In genomic region chr2:42458534-42458933, GRCm38 (mm10) we compare ENCODE assay signal across 14 mouse cellular contexts.
A peak's percentile ranks its signal among the peaks of the same experiment; 100 is the strongest.
DNase-seq lines count a peak whose midpoint lies in the region.
"Had no signal": no experiment of that assay in that cellular context is flagged by ENCODE, and none has a peak within 500 bp of the region (broad histone marks: within the 10 kb centered on the region; RNA-seq: fewer than 3 reads in every experiment).

No protein-coding gene starts in this region.

- DNase-seq in layer of hippocampus, adult 18-20 months (ENCODE audit: low spot score in 2 of 2), result peak; percentile 35 to 84
- DNase-seq in layer of hippocampus, postnatal 10 days (ENCODE audit: low spot score in 2 of 2), result no peak
- peak; percentile 54 to 80 for DNase-seq in frontal cortex, postnatal 36 days (ENCODE audit: low spot score in 2 of 2)
- peak; percentile 46 to 59 for DNase-seq in left cerebral cortex, adult 9 months (ENCODE audit: low spot score in 2 of 2)
- peak; percentile 91 for DNase-seq in telencephalon, adult 2 months (ENCODE audit: low read depth, low spot score)
- no peak for DNase-seq in spleen, adult 18-20 months
- DNase-seq in kidney, postnatal 36 days, result no peak
- DNase-seq: adrenal gland, postnatal 25 days; cerebellum, adult 2 months; cerebellum, postnatal 36 days; gastrocnemius, postnatal 25 days; heart, adult 2 months; heart, postnatal 4 days; thymus, postnatal 14 days had no signal

Comparison
In these comparisons a context has a peak if more than half of its experiments do, and no peak if none do; other contexts are left out.
1. DNase-seq: peak in layer of hippocampus, adult 18-20 months (2 of 2), frontal cortex, postnatal 36 days (2 of 2), left cerebral cortex, adult 9 months (2 of 2) and telencephalon, adult 2 months (single experiment); none in layer of hippocampus, postnatal 10 days (0 of 2), spleen, adult 18-20 months (0 of 2) and kidney, postnatal 36 days (0 of 2).